Mouse (Mus musculus): ENCODE data around the gene Arhgap29.

GRCm38 (mm10) chr3:122058439-122059198, 106.3 kb downstream of the Arhgap29 start:
- no peak for TF ChIP-seq CTCF (conservative IDR thresholded peaks at IDR 0.05; ENCODE audit: low read length)
- TF ChIP-seq POU5F1 (IDR thresholded peaks at IDR 0.05; ENCODE audit: borderline replicate concordance, low read length), result no peak

Measured in E14TG2a.4 (cell line).